Mouse (Mus musculus): ENCODE data around the gene Rgs9bp. TPM values are rescaled to one million over a fixed set of nuclear protein-coding genes. Genes with fewer than 3 reads are reported as not detected.
A peak's percentile ranks its signal among the peaks of the same experiment; 100 is the strongest.
"Not testable (repeated sequence)": the region's sequence is repeated elsewhere in the genome, so short reads cannot be mapped to it uniquely, and the experiment has no call there.

Gene Rgs9bp
- total RNA-seq, 1 experiment, result 0.71 TPM

GRCm38 (mm10) chr7:35582719-35583118, 2.7 kb downstream of the Rgs9bp start:
- Histone ChIP-seq H3K4me3 (ENCODE audit: insufficient read depth in 1 of 2, low read depth in 1 of 2, low read length in 2 of 2, poor library complexity in 1 of 2, severe bottlenecking in 1 of 2) (no peak overlapping the region), H3K9ac (ENCODE audit: insufficient read depth, low read depth, low read length, poor library complexity, severe bottlenecking) (no peak overlapping the region), H3K36me3 (ENCODE audit: control insufficient read depth, insufficient read depth, low read length, poor library complexity, severe bottlenecking) (no peaks in the 10 kb centered on the region), H3K4me1 (ENCODE audit: control insufficient read depth in 2 of 2, insufficient read depth in 2 of 2, low read length in 2 of 2, poor library complexity in 1 of 2) (peaks cover 2 to 12% of the 10 kb centered on the region in 2 experiments; a peak in 3 of 4 replicates), H3K9me3 (ENCODE audit: control insufficient read depth, insufficient read depth, low read depth, low read length) (no peaks in the 10 kb centered on the region), H3K27ac (ENCODE audit: insufficient read depth, low read depth, low read length, poor library complexity, severe bottlenecking) (no peak overlapping the region)
- TF ChIP-seq CHD2 (IDR thresholded peaks at IDR 0.05; ENCODE audit: low read depth, low read length) (no peak), ZNF384 (IDR thresholded peaks at IDR 0.05; ENCODE audit: low read depth, low read length) (no peak), HCFC1 (IDR thresholded peaks at IDR 0.05; ENCODE audit: borderline replicate concordance, insufficient read depth, low read length) (no peak), ZC3H11A (IDR thresholded peaks at IDR 0.05; ENCODE audit: borderline replicate concordance, low read depth, low read length) (no peak), MAFK (IDR thresholded peaks at IDR 0.05; ENCODE audit: insufficient read depth, low read depth, low read length) (no peak)
- DNase-seq (ENCODE audit: low read depth, low spot score), result no peak
- in situ Hi-C loops (cut with MboI; ENCODE audit: low sequenced_read_pairs in 2 of 2, unreplicated experiment in 2 of 2), result no loop called here

DNA sequence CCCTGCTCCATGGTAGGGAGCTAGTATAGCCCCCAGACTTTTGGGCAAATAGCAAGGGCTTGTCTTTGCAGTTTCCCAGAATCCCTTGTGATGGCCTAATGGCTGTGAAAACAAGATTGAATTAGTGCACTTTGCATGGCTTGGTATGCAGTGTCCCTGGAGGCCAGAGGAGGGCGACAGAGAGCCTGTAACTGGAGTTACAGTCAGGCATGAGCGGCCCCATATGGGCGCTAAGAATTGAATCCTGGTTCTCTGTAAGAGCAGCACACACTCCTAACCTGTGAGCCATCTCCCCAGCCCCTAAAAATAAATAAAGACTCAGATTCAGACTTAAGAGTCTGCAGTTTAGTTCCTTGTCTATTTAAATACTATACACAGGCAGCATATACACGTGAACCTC, 5.5 kb downstream of the Rgs9bp start:
- Histone ChIP-seq H3K9me3 (ENCODE audit: control insufficient read depth, insufficient read depth, low read depth, low read length) (no peaks in the 10 kb centered on the region), H3K4me3 (ENCODE audit: insufficient read depth in 1 of 2, low read depth in 1 of 2, low read length in 2 of 2, poor library complexity in 1 of 2, severe bottlenecking in 1 of 2) (no peak overlapping the region), H3K27ac (ENCODE audit: insufficient read depth, low read depth, low read length, poor library complexity, severe bottlenecking) (no peak overlapping the region), H3K36me3 (ENCODE audit: control insufficient read depth, insufficient read depth, low read length, poor library complexity, severe bottlenecking) (no peaks in the 10 kb centered on the region), H3K9ac (ENCODE audit: insufficient read depth, low read depth, low read length, poor library complexity, severe bottlenecking) (no peak overlapping the region), H3K4me1 (ENCODE audit: control insufficient read depth in 2 of 2, insufficient read depth in 2 of 2, low read length in 2 of 2, poor library complexity in 1 of 2) (peaks cover 2 to 5% of the 10 kb centered on the region in 2 experiments; a peak in 2 of 4 replicates)
- TF ChIP-seq HCFC1 (IDR thresholded peaks at IDR 0.05; ENCODE audit: borderline replicate concordance, insufficient read depth, low read length) (no peak), ZNF384 (IDR thresholded peaks at IDR 0.05; ENCODE audit: low read depth, low read length) (no peak), MAFK (IDR thresholded peaks at IDR 0.05; ENCODE audit: insufficient read depth, low read depth, low read length) (no peak), ZC3H11A (IDR thresholded peaks at IDR 0.05; ENCODE audit: borderline replicate concordance, low read depth, low read length) (no peak), CHD2 (IDR thresholded peaks at IDR 0.05; ENCODE audit: low read depth, low read length) (no peak)
- DNase-seq (ENCODE audit: low read depth, low spot score), result peak; percentile 78
- in situ Hi-C loops (cut with MboI; ENCODE audit: low sequenced_read_pairs in 2 of 2, unreplicated experiment in 2 of 2), result no loop called here

DNA sequence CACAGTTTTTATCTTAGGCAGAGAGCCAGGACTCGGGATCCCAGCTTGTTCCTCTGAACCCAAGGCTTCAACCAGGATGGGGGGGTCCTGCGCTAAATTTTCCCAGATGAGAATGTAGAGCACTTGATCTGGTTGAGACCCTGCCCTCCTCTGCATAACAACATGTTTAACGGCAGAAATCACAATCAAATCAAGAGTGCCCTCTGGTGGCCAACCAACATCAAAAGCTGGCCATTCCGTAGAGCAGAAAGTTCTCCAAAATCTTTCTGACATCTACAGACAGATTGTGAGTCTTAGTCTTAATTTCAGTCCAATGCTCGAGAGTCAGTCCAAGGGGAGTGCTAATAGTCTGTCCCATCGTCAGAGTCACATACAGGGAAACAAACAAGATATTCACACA, 14.5 kb downstream of the Rgs9bp start:
- DNase-seq (ENCODE audit: low read depth, low spot score); H3K9ac ChIP-seq (ENCODE audit: insufficient read depth, low read depth, low read length, poor library complexity, severe bottlenecking); H3K4me3 ChIP-seq (ENCODE audit: insufficient read depth in 1 of 2, low read depth in 1 of 2, low read length in 2 of 2, poor library complexity in 1 of 2, severe bottlenecking in 1 of 2); H3K9me3 ChIP-seq (ENCODE audit: control insufficient read depth, insufficient read depth, low read depth, low read length); H3K36me3 ChIP-seq (ENCODE audit: control insufficient read depth, insufficient read depth, low read length, poor library complexity, severe bottlenecking); H3K4me1 ChIP-seq (ENCODE audit: control insufficient read depth in 2 of 2, insufficient read depth in 2 of 2, low read length in 2 of 2, poor library complexity in 1 of 2); H3K27ac ChIP-seq (ENCODE audit: insufficient read depth, low read depth, low read length, poor library complexity, severe bottlenecking); in situ Hi-C loops (cut with MboI; ENCODE audit: low sequenced_read_pairs in 2 of 2, unreplicated experiment in 2 of 2): not testable (repeated sequence)

- H3K9ac ChIP-seq (ENCODE audit: insufficient read depth, low read depth, low read length, poor library complexity, severe bottlenecking); H3K4me1 ChIP-seq (ENCODE audit: control insufficient read depth in 2 of 2, insufficient read depth in 2 of 2, low read length in 2 of 2, poor library complexity in 1 of 2); in situ Hi-C loops (cut with MboI; ENCODE audit: low sequenced_read_pairs in 2 of 2, unreplicated experiment in 2 of 2); DNase-seq (ENCODE audit: low read depth, low spot score); H3K27ac ChIP-seq (ENCODE audit: insufficient read depth, low read depth, low read length, poor library complexity, severe bottlenecking); H3K9me3 ChIP-seq (ENCODE audit: control insufficient read depth, insufficient read depth, low read depth, low read length); H3K4me3 ChIP-seq (ENCODE audit: insufficient read depth in 1 of 2, low read depth in 1 of 2, low read length in 2 of 2, poor library complexity in 1 of 2, severe bottlenecking in 1 of 2); H3K36me3 ChIP-seq (ENCODE audit: control insufficient read depth, insufficient read depth, low read length, poor library complexity, severe bottlenecking): not testable (repeated sequence)
Observed at GRCm38 (mm10) chr7:35569724-35570123, 15.7 kb downstream of the Rgs9bp start.

- H3K9ac ChIP-seq (ENCODE audit: insufficient read depth, low read depth, low read length, poor library complexity, severe bottlenecking); in situ Hi-C loops (cut with MboI; ENCODE audit: low sequenced_read_pairs in 2 of 2, unreplicated experiment in 2 of 2); H3K9me3 ChIP-seq (ENCODE audit: control insufficient read depth, insufficient read depth, low read depth, low read length); H3K36me3 ChIP-seq (ENCODE audit: control insufficient read depth, insufficient read depth, low read length, poor library complexity, severe bottlenecking); DNase-seq (ENCODE audit: low read depth, low spot score); H3K4me1 ChIP-seq (ENCODE audit: control insufficient read depth in 2 of 2, insufficient read depth in 2 of 2, low read length in 2 of 2, poor library complexity in 1 of 2); H3K27ac ChIP-seq (ENCODE audit: insufficient read depth, low read depth, low read length, poor library complexity, severe bottlenecking); H3K4me3 ChIP-seq (ENCODE audit: insufficient read depth in 1 of 2, low read depth in 1 of 2, low read length in 2 of 2, poor library complexity in 1 of 2, severe bottlenecking in 1 of 2): not testable (repeated sequence)
Observed at GRCm38 (mm10) chr7:35565965-35566364, 19.4 kb downstream of the Rgs9bp start.

GRCm38 (mm10) chr7:35564872-35565271, 20.5 kb downstream of the Rgs9bp start:
- H3K4me1 ChIP-seq (ENCODE audit: control insufficient read depth in 2 of 2, insufficient read depth in 2 of 2, low read length in 2 of 2, poor library complexity in 1 of 2); H3K27ac ChIP-seq (ENCODE audit: insufficient read depth, low read depth, low read length, poor library complexity, severe bottlenecking); H3K9ac ChIP-seq (ENCODE audit: insufficient read depth, low read depth, low read length, poor library complexity, severe bottlenecking); H3K36me3 ChIP-seq (ENCODE audit: control insufficient read depth, insufficient read depth, low read length, poor library complexity, severe bottlenecking); H3K9me3 ChIP-seq (ENCODE audit: control insufficient read depth, insufficient read depth, low read depth, low read length); DNase-seq (ENCODE audit: low read depth, low spot score); in situ Hi-C loops (cut with MboI; ENCODE audit: low sequenced_read_pairs in 2 of 2, unreplicated experiment in 2 of 2); H3K4me3 ChIP-seq (ENCODE audit: insufficient read depth in 1 of 2, low read depth in 1 of 2, low read length in 2 of 2, poor library complexity in 1 of 2, severe bottlenecking in 1 of 2): not testable (repeated sequence)
